Mouse (Mus musculus) spleen, adult 2 months (tissue): ENCODE data around the gene Scn4a.

Source experiments
- CTCF ChIP-seq: fragments of 200-500 bp; IDR thresholded peaks from 2 replicates; pipeline ENCODE4 v1.5.1; 2011; ENCODE audit warnings: mild to moderate bottlenecking, inconsistent platforms; ENCODE audit not compliant: insufficient read depth, insufficient read length, insufficient replicate concordance; ENCODE audit errors: extremely low read depth
- POLR2A ChIP-seq: fragments of 200-500 bp; IDR thresholded peaks from 2 replicates; pipeline ENCODE4 v1.6.1; 2011; ENCODE audit warnings: low read depth, low read length, inconsistent platforms

- no peak for TF ChIP-seq CTCF
- no peak for TF ChIP-seq POLR2A
Measured at GRCm38 (mm10) chr11:106290376-106290775, 62.7 kb downstream of the Scn4a start.
